Mouse (Mus musculus): ENCODE results near the gene Gm20388.

Gene Gm20388

GRCm38 (mm10) chr8:121092141-121092540 is 1181.5 kb downstream of the Gm20388 start:
- in situ Hi-C loops (cut with MboI, MseI), result loop anchor here (5.0 kb wide), 2 partner anchors 275 to 415 kb away; no protein-coding TSS in a partner anchor

- in situ Hi-C loops (cut with MboI, MseI), result loop anchor here (5.0 kb wide), 2 partner anchors 275 to 415 kb away; no protein-coding TSS in a partner anchor
Measured at GRCm38 (mm10) chr8:121092627-121093026, 1182.0 kb downstream of the Gm20388 start.

- in situ Hi-C loops (cut with MboI, MseI), result loop anchor here (5.0 kb wide), 2 partner anchors 276 to 416 kb away; no protein-coding TSS in a partner anchor
Measured at GRCm38 (mm10) chr8:121093496-121093895, 1182.9 kb downstream of the Gm20388 start.

GRCm38 (mm10) chr8:121104049-121104818 is 1193.6 kb downstream of the Gm20388 start:
- in situ Hi-C loops (cut with MboI, MseI), result no loop called here

- in situ Hi-C loops (cut with MboI, MseI), result no loop called here
Measured at GRCm38 (mm10) chr8:121107668-121108656, 1197.3 kb downstream of the Gm20388 start, which contains the start of gene Mthfsd. Gene Mthfsd, minus strand, starts transcription at chr8:121108392.

- in situ Hi-C loops (cut with MboI, MseI), result no loop called here
Measured at GRCm38 (mm10) chr8:121108657-121109056, 1198.0 kb downstream of the Gm20388 start.

GRCm38 (mm10) chr8:121111145-121111907 is 1200.7 kb downstream of the Gm20388 start:
- in situ Hi-C loops (cut with MboI, MseI), result loop anchor here (5.0 kb wide), 1 partner anchor 101 kb away; no protein-coding TSS in a partner anchor

- in situ Hi-C loops (cut with MboI, MseI), result loop anchor here (5.0 kb wide), 1 partner anchor 99 kb away; no protein-coding TSS in a partner anchor
Measured at GRCm38 (mm10) chr8:121113261-121113660, 1202.6 kb downstream of the Gm20388 start.

GRCm38 (mm10) chr8:121115136-121115535 is 1204.5 kb downstream of the Gm20388 start:
- in situ Hi-C loops (cut with MboI, MseI), result loop anchor here (5.0 kb wide), 1 partner anchor 397 kb away; no protein-coding TSS in a partner anchor

GRCm38 (mm10) chr8:121115948-121116347 is 1205.3 kb downstream of the Gm20388 start, which contains the start of gene Foxc2:
Gene Foxc2, plus strand, starts transcription at chr8:121116171.
- in situ Hi-C loops (cut with MboI, MseI), result loop anchor here (5.0 kb wide), 1 partner anchor 396 kb away; no protein-coding TSS in a partner anchor

GRCm38 (mm10) chr8:121116591-121117185 is 1206.0 kb downstream of the Gm20388 start:
- in situ Hi-C loops (cut with MboI, MseI), result loop anchor here (5.0 kb wide), 1 partner anchor 396 kb away; no protein-coding TSS in a partner anchor

- in situ Hi-C loops (cut with MboI, MseI), result loop anchor here (5.0 kb wide), 1 partner anchor 395 kb away; no protein-coding TSS in a partner anchor
Measured at GRCm38 (mm10) chr8:121117186-121117651, 1206.6 kb downstream of the Gm20388 start.

GRCm38 (mm10) chr8:121117906-121118305 is 1207.3 kb downstream of the Gm20388 start:
- in situ Hi-C loops (cut with MboI, MseI), result loop anchor here (5.0 kb wide), 1 partner anchor 394 kb away; no protein-coding TSS in a partner anchor

- in situ Hi-C loops (cut with MboI, MseI), result loop anchor here (5.0 kb wide), 1 partner anchor 393 kb away; no protein-coding TSS in a partner anchor
Measured at GRCm38 (mm10) chr8:121118634-121119420, 1208.2 kb downstream of the Gm20388 start.

- in situ Hi-C loops (cut with MboI, MseI), result loop anchor here (5.0 kb wide), 1 partner anchor 392 kb away; no protein-coding TSS in a partner anchor
Measured at GRCm38 (mm10) chr8:121119635-121120455, 1209.2 kb downstream of the Gm20388 start.

- in situ Hi-C loops (cut with MboI, MseI), result no loop called here
Measured at GRCm38 (mm10) chr8:121120456-121121419, 1210.1 kb downstream of the Gm20388 start.

GRCm38 (mm10) chr8:121121704-121122103 is 1211.1 kb downstream of the Gm20388 start:
- in situ Hi-C loops (cut with MboI, MseI), result no loop called here

All from T-helper 1 cell (primary cell).